Mouse (Mus musculus): ENCODE data around the gene Thoc5. TPM values are rescaled to one million over a fixed set of nuclear protein-coding genes. Genes with fewer than 3 reads are reported as not detected.

The Thoc5 gene
- polyA plus RNA-seq, 1 experiment from 2014 or later: 65.5 TPM

DNA sequence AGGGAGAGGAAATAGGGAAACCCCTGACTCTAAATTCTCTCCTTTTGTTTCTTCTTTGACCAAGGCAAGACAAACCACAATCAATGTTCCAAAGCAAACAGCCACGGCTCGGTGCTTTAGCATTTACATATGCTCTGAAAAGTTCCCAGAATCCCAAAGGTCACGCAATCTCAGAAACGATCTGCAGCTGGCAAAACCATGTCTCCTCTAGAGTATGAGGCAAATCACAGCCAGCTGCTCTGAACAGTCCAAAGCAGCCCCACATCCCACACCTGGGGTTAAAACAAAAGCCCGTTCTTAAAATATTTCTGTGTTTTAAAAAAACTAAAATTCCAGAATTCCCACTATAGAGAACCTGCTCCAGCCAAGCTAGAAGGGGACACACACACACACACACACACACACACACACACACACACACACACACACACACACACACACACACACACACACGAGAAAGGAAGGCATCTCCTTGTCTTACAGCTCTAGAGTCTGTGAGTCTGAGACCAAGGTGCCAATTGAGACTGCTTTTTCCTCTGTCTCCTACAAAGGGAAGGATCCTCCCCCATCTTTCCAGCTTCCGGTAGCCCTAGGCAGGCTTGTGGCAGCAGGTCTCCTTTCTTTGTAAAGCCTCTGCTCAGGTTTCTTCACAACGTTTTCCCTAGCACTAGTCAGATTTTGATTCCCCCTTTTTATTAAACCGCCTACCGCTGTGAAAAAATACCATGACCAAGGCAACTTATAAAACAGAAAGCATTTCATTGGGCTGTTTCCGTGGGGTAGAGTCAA lies 33.1 kb upstream of the Thoc5 start:
- H3K36me3 ChIP-seq (ENCODE audit: control insufficient read depth, insufficient read depth, low read length): no peaks in the 10 kb centered on the region
- no peaks in the 10 kb centered on the region for H3K4me1 ChIP-seq (ENCODE audit: control insufficient read depth, insufficient read depth, low read length)
- no peak overlapping the region for H3K27ac ChIP-seq (ENCODE audit: low read depth, low read length)
- no peak for DNase-seq (ENCODE audit: low spot score, missing footprints)
- no peaks in the 10 kb centered on the region for H3K9me3 ChIP-seq (ENCODE audit: control insufficient read depth, low read length)
- H3K27me3 ChIP-seq (ENCODE audit: control insufficient read depth, insufficient read depth, low read length): no peaks in the 10 kb centered on the region
- H3K9ac ChIP-seq (ENCODE audit: low read length): no peak overlapping the region
- WGBS: 60% methylated on average over 11 of the region's 11 CpGs
- H3K4me2 ChIP-seq: no peak overlapping the region
- ATAC-seq (ENCODE audit: low FRiP score): no peak
- H3K4me3 ChIP-seq (ENCODE audit: low read depth, low read length): no peak overlapping the region

DNA sequence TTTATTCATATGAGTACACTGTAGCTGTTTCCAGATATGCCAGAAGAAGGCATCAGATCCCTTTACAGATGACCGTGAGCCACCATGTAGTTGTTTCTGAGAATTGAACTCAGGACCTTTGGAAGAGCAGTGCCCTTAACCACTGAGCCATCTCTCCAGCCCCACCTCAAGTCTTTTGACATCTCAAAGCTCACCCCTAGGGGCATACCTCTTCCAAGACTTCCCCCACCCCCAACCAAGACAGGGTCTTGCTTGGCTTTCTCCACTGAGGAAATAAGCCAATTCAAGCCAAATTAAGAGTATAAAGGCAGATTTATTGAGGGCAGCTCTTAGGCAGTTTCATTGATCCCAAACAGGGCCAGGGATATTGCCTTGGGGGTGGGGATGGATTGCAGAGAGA lies 32.4 kb upstream of the Thoc5 start:
- Histone ChIP-seq H3K27me3 (ENCODE audit: control insufficient read depth, insufficient read depth, low read length) (no peaks in the 10 kb centered on the region), H3K9me3 (ENCODE audit: control insufficient read depth, low read length) (no peaks in the 10 kb centered on the region), H3K4me3 (ENCODE audit: low read depth, low read length) (no peak overlapping the region), H3K27ac (ENCODE audit: low read depth, low read length) (no peak overlapping the region), H3K4me1 (ENCODE audit: control insufficient read depth, insufficient read depth, low read length) (no peaks in the 10 kb centered on the region), H3K36me3 (ENCODE audit: control insufficient read depth, insufficient read depth, low read length) (no peaks in the 10 kb centered on the region), H3K4me2 (no peak overlapping the region), H3K9ac (ENCODE audit: low read length) (no peak overlapping the region)
- ATAC-seq (ENCODE audit: low FRiP score) (no peak), DNase-seq (ENCODE audit: low spot score, missing footprints) (no peak)
- WGBS: 81% methylated on average over 1 of the region's 1 CpGs

DNA sequence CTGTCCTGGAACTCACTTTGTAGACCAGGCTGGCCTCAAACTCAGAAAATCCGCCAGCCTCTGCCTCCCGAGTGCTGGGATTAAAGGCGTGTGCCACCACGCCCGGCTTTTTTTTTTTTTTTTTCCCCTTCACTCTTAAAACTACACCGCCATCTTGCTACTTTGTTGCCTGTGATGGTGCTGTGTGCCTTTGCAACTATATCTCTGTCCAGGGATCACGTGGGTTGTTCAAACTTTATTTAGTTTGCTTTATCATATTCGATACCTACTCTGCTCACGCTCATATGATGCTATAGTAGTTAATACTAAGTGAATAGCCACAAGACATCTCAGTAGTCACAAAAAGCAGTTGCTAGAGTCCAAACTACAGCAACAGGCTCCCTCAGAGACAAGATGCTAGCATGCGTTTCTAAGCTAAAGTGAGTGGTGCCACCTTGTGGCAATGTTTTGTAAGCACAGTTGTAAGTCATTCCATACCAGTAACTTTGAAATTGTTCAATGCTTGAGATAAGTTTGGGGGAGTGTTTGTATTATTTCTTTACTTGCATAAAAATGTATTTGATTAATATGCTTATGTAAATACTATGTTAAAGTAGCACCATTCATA lies 29.4 kb upstream of the Thoc5 start:
- Histone ChIP-seq H3K4me2 (no peak overlapping the region), H3K4me3 (ENCODE audit: low read depth, low read length) (no peak overlapping the region), H3K36me3 (ENCODE audit: control insufficient read depth, insufficient read depth, low read length) (no peaks in the 10 kb centered on the region), H3K9ac (ENCODE audit: low read length) (no peak overlapping the region), H3K27me3 (ENCODE audit: control insufficient read depth, insufficient read depth, low read length) (no peaks in the 10 kb centered on the region), H3K4me1 (ENCODE audit: control insufficient read depth, insufficient read depth, low read length) (no peaks in the 10 kb centered on the region), H3K27ac (ENCODE audit: low read depth, low read length) (no peak overlapping the region), H3K9me3 (ENCODE audit: control insufficient read depth, low read length) (no peaks in the 10 kb centered on the region)
- 41% methylated on average over 10 of the region's 10 CpGs for WGBS
- peak; percentile 95 for DNase-seq (ENCODE audit: low spot score, missing footprints)
- no peak for ATAC-seq (ENCODE audit: low FRiP score)

DNA sequence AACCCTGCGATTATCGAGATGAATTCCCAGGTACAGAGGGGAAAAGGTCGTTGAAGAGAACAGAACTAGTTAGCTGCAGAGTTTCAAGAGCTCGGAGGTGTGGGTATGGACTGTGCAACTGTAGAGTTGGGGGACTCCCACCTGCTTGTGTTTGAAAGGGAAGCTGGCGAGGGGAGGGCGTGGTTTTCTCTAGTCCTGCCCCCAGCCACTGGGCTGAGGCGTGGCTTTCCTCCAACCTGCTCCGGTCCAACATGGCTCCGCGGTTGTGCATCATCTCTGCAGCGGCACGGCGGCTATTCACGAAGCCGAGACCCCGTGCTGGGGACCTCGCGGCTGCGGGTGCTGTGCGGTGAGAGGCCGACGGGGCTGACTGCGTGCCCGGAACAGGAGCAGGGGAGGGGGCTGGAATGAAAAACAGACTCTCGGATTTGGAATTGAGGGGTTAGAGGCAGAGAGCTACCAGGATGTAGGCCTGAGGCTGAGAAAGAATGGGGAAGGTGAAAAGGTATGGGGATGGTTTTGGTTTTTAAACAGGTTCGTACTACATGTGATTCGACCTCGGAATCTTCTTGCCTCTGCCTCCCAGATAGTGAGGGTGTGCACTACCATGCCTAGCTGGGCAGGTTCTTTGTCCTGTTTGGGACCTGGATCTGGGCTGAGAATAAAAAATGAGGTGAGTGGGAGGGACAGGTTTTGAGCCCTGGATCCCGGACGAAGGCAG lies 21.2 kb upstream of the Thoc5 start, which contains the start of gene Nipsnap1:
Nipsnap1 (plus strand) TSS at position 197 of the 721 bp plus-strand sequence.
- peak within 1 kb of the TSS; percentile 76 for H3K4me2 ChIP-seq
- no peaks in the 10 kb centered on the region for H3K36me3 ChIP-seq (ENCODE audit: control insufficient read depth, insufficient read depth, low read length)
- H3K27me3 ChIP-seq (ENCODE audit: control insufficient read depth, insufficient read depth, low read length): no peaks in the 10 kb centered on the region
- H3K4me3 ChIP-seq (ENCODE audit: low read depth, low read length): peak within 1 kb of the TSS; percentile 70
- peaks cover 6% of the 10 kb centered on the region for H3K4me1 ChIP-seq (ENCODE audit: control insufficient read depth, insufficient read depth, low read length)
- H3K9ac ChIP-seq (ENCODE audit: low read length): peak within 1 kb of the TSS; percentile 83
- H3K27ac ChIP-seq (ENCODE audit: low read depth, low read length): no peak within 1 kb of the TSS
- under 1% methylated on average over 30 of the region's 30 CpGs for WGBS
- H3K9me3 ChIP-seq (ENCODE audit: control insufficient read depth, low read length): no peaks in the 10 kb centered on the region
- ATAC-seq (ENCODE audit: low FRiP score) (peak; percentile 94), DNase-seq (ENCODE audit: low spot score, missing footprints) (peak; percentile 98)

DNA sequence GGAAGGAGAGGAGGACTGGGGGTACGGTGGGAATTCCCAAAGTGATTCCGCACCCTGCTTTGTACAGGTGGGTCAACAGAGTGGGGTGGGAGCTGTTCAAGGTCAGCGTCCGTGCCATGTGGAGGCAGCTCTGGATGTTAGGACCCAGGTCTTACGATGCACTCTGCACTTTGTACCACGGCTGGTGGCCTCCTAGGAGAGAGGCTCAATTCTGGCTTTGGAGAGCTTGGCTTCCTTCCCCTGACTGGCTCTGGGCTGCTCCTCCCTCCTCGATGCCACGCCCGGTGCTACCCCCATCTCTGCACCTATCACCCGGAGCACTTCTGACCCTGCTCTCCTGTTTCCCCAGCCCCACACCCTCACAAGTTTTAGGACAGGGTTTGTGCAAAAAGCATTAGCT lies 20.6 kb upstream of the Thoc5 start:
- ATAC-seq (ENCODE audit: low FRiP score) (peak; percentile 35; the same call in 1 of the 2 replicates), DNase-seq (ENCODE audit: low spot score, missing footprints) (peak; percentile 93)
- no peak overlapping the region for H3K27ac ChIP-seq (ENCODE audit: low read depth, low read length)
- no peaks in the 10 kb centered on the region for H3K27me3 ChIP-seq (ENCODE audit: control insufficient read depth, insufficient read depth, low read length)
- H3K4me1 ChIP-seq (ENCODE audit: control insufficient read depth, insufficient read depth, low read length): peaks cover 6% of the 10 kb centered on the region
- peak overlapping the region; percentile 70 for H3K4me3 ChIP-seq (ENCODE audit: low read depth, low read length)
- H3K4me2 ChIP-seq: peak overlapping the region; percentile 76
- no peaks in the 10 kb centered on the region for H3K9me3 ChIP-seq (ENCODE audit: control insufficient read depth, low read length)
- 3% methylated on average over 10 of the region's 10 CpGs for WGBS
- H3K36me3 ChIP-seq (ENCODE audit: control insufficient read depth, insufficient read depth, low read length): no peaks in the 10 kb centered on the region
- H3K9ac ChIP-seq (ENCODE audit: low read length): peak overlapping the region; percentile 83

DNA sequence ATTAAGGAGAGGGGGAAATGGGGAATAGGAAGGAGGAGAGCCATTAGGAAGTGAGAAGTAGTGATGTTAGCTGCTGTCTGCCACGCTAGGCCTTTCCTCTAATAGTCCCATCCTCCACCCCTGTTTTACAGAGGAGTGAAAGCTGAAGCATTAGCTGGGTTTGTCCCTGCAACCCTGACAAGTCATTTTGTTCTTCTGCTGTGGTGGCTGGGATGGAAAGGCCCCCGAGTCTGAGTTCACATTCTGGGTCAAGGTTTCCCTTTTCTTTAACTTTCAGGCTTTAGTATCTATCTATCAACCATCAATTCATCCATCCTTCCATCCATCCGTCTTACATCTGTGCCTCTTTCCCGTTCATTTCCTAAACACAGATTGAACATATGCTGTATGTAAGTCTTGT lies 14.0 kb upstream of the Thoc5 start:
- Histone ChIP-seq H3K36me3 (ENCODE audit: control insufficient read depth, insufficient read depth, low read length) (no peaks in the 10 kb centered on the region), H3K4me1 (ENCODE audit: control insufficient read depth, insufficient read depth, low read length) (no peaks in the 10 kb centered on the region), H3K9me3 (ENCODE audit: control insufficient read depth, low read length) (no peaks in the 10 kb centered on the region), H3K4me3 (ENCODE audit: low read depth, low read length) (no peak overlapping the region), H3K4me2 (no peak overlapping the region), H3K9ac (ENCODE audit: low read length) (no peak overlapping the region), H3K27ac (ENCODE audit: low read depth, low read length) (no peak overlapping the region), H3K27me3 (ENCODE audit: control insufficient read depth, insufficient read depth, low read length) (no peaks in the 10 kb centered on the region)
- WGBS: 83% methylated on average over 4 of the region's 4 CpGs
- no peak for DNase-seq (ENCODE audit: low spot score, missing footprints)
- ATAC-seq (ENCODE audit: low FRiP score): no peak

DNA sequence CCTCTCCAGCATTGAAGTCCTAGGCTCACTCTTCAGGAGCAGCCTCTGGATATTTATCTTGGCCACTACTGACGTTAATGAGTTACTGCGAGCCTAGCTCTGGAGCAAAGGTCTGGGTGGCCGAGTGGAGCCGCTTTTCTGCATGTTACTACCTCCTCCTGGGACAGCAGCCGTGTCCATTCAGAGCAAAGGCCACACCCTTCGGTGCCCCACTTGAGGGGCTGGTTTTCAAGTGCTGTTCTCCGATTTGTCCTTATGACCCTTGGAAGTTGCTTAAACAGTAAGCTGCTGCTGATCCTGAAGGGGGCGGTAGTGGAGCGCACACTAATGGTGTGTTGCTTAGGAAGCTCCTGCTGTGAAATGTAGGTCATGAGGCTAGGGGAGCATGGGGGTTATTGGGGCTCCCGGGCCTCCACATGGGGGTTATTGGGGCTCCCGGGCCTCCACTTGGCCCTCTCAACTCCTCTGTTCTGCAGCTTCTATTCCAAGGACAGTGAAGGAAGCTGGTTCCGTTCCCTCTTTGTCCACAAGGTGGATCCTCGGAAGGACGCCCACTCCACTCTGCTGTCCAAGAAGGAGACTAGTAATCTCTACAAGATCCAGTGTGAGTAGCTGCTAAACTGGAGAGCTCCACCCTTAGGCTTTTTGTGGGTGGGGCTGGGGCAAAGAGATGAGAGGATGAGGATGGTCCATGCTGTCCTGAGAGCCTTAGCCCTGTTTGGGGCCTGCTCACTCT lies 12.1 kb upstream of the Thoc5 start:
- 50% methylated on average over 14 of the region's 14 CpGs for WGBS
- Histone ChIP-seq H3K4me3 (ENCODE audit: low read depth, low read length) (no peak overlapping the region), H3K9me3 (ENCODE audit: control insufficient read depth, low read length) (no peaks in the 10 kb centered on the region), H3K27ac (ENCODE audit: low read depth, low read length) (no peak overlapping the region), H3K4me2 (no peak overlapping the region), H3K36me3 (ENCODE audit: control insufficient read depth, insufficient read depth, low read length) (no peaks in the 10 kb centered on the region), H3K4me1 (ENCODE audit: control insufficient read depth, insufficient read depth, low read length) (no peaks in the 10 kb centered on the region), H3K27me3 (ENCODE audit: control insufficient read depth, insufficient read depth, low read length) (no peaks in the 10 kb centered on the region), H3K9ac (ENCODE audit: low read length) (no peak overlapping the region)
- ATAC-seq (ENCODE audit: low FRiP score) (no peak), DNase-seq (ENCODE audit: low spot score, missing footprints) (no peak)

DNA sequence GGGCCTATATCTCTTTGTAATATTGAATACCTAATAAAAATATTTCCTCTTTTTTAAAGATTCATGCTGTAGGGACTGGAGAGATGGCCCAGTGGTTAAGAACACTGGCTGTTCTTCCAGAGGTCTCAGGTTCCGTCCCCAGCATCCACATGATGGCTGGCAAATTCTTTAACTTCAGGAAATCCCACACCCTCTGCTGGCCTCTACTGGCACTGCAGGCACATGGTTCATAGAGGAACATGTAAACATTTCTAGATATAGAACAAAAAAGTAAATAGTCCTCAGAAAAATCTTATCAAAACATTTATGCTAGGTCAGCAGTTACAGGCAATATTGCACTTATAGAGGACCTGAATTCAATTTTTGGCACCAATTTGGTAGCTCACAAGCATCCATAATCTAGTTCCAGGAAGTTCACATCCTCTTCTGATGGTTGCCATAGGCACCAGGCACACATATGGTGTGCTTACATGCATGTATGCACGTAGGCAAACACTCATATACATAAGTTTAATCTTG lies 9.7 kb upstream of the Thoc5 start:
- no peaks in the 10 kb centered on the region for H3K9me3 ChIP-seq (ENCODE audit: control insufficient read depth, low read length)
- no peak overlapping the region for H3K9ac ChIP-seq (ENCODE audit: low read length)
- no peak overlapping the region for H3K27ac ChIP-seq (ENCODE audit: low read depth, low read length)
- WGBS: 72% methylated on average over 2 of the region's 2 CpGs
- H3K4me2 ChIP-seq: no peak overlapping the region
- peak; percentile 96 for DNase-seq (ENCODE audit: low spot score, missing footprints)
- H3K27me3 ChIP-seq (ENCODE audit: control insufficient read depth, insufficient read depth, low read length): no peaks in the 10 kb centered on the region
- no peak for ATAC-seq (ENCODE audit: low FRiP score)
- H3K36me3 ChIP-seq (ENCODE audit: control insufficient read depth, insufficient read depth, low read length): peaks cover 9% of the 10 kb centered on the region
- no peak overlapping the region for H3K4me3 ChIP-seq (ENCODE audit: low read depth, low read length)
- no peaks in the 10 kb centered on the region for H3K4me1 ChIP-seq (ENCODE audit: control insufficient read depth, insufficient read depth, low read length)
